20 mouse cellular contexts compared by ENCODE assay signal in genomic region chr3:96772949-96773348, GRCm38 (mm10). TPM values are rescaled to one million over a fixed set of nuclear protein-coding genes. Genes with fewer than 3 reads are reported as not detected.
DNase-seq lines count a peak whose midpoint lies in the region; ATAC-seq and TF ChIP-seq lines count a peak whose summit lies in the region.
"Had no signal": no experiment of that assay in that cellular context is flagged by ENCODE, and none has a peak within 500 bp of the region (broad histone marks: within the 10 kb centered on the region; RNA-seq: fewer than 3 reads in every experiment).

No protein-coding gene starts in this region.

- ATAC-seq in kidney, embryonic 14.5 days (ENCODE audit: low FRiP score, low TSS enrichment), result no peak
- peak; percentile 85 for ATAC-seq in erythroblast, adult 5-6 weeks (replicated peaks; ENCODE audit: low FRiP score, poor library complexity, severe bottlenecking)
- no peak for ATAC-seq in stomach, postnatal 0 days (ENCODE audit: low FRiP score, low TSS enrichment)

- H3K4me3 ChIP-seq in gastrocnemius, adult 2 months, result no peak overlapping the region
- no peak overlapping the region for H3K4me3 ChIP-seq in kidney, embryonic 14.5 days (ENCODE audit: low read length)
- no peak overlapping the region for H3K4me3 ChIP-seq in stomach, postnatal 0 days (ENCODE audit: low read depth, low read length)
- H3K4me3 ChIP-seq: forebrain, embryonic 12.5 days; heart, embryonic 15.5 days; midbrain, embryonic 12.5 days; myocyte had no signal

- intact Hi-C loops in gastrocnemius, adult 2 months (cut with DNase I), result loop anchor here (5.0 kb wide), 1 partner anchor 36 kb away; no protein-coding TSS in a partner anchor
- intact Hi-C loops in left cerebral cortex, postnatal 4 days (cut with DNase I), result no loop called here

- no peak for TF ChIP-seq EP300 in stomach, postnatal 0 days (optimal IDR thresholded peaks at IDR 0.05)

- peak overlapping the region; percentile 71 for H3K27ac ChIP-seq in gastrocnemius, adult 2 months
- H3K27ac ChIP-seq in kidney, embryonic 14.5 days (ENCODE audit: low read depth, low read length), result no peak overlapping the region
- no peak overlapping the region for H3K27ac ChIP-seq in stomach, postnatal 0 days (replicated peaks)
- H3K27ac ChIP-seq: forebrain, embryonic 12.5 days; heart, embryonic 15.5 days; midbrain, embryonic 12.5 days had no signal

- no peaks in the 10 kb centered on the region for H3K9me3 ChIP-seq in kidney, embryonic 14.5 days (ENCODE audit: control insufficient read depth, low read length)
- H3K9me3 ChIP-seq in stomach, postnatal 0 days (ENCODE audit: control insufficient read depth, low read length), result no peaks in the 10 kb centered on the region
- H3K9me3 ChIP-seq: forebrain, embryonic 12.5 days; heart, embryonic 15.5 days; midbrain, embryonic 12.5 days had no signal

- 73% methylated on average over 1 of the region's 1 CpGs for WGBS in kidney, embryonic 14.5 days
- WGBS in stomach, postnatal 0 days, result 38% methylated on average over 1 of the region's 1 CpGs

- H3K36me3 ChIP-seq in kidney, embryonic 14.5 days (ENCODE audit: control insufficient read depth, insufficient read depth, low read length), result no peaks in the 10 kb centered on the region
- H3K36me3 ChIP-seq in stomach, postnatal 0 days (ENCODE audit: control insufficient read depth, insufficient read depth, low read length), result no peaks in the 10 kb centered on the region

- H3K9ac ChIP-seq in kidney, embryonic 14.5 days (ENCODE audit: low read depth, low read length), result no peak overlapping the region
- H3K9ac ChIP-seq in stomach, postnatal 0 days (ENCODE audit: low read length), result no peak overlapping the region
- H3K9ac ChIP-seq: forebrain, embryonic 12.5 days; heart, embryonic 15.5 days; midbrain, embryonic 12.5 days had no signal

- H3K4me1 ChIP-seq in kidney, embryonic 14.5 days (ENCODE audit: control insufficient read depth, insufficient read depth, low read length), result no peaks in the 10 kb centered on the region
- H3K4me1 ChIP-seq in stomach, postnatal 0 days (replicated peaks; ENCODE audit: control insufficient read depth, insufficient read depth), result no peaks in the 10 kb centered on the region
- H3K4me1 ChIP-seq: forebrain, embryonic 12.5 days; midbrain, embryonic 12.5 days had no signal

- no peak overlapping the region for H3K4me2 ChIP-seq in kidney, embryonic 14.5 days (replicated peaks; ENCODE audit: low read depth, low read length)
- H3K4me2 ChIP-seq in stomach, postnatal 0 days (replicated peaks; ENCODE audit: low read depth), result no peak overlapping the region
- H3K4me2 ChIP-seq: forebrain, embryonic 12.5 days; heart, embryonic 15.5 days; midbrain, embryonic 12.5 days had no signal

- H3K27me3 ChIP-seq in kidney, embryonic 14.5 days (ENCODE audit: control insufficient read depth, insufficient read depth, low read length), result no peaks in the 10 kb centered on the region
- H3K27me3 ChIP-seq in stomach, postnatal 0 days (ENCODE audit: control insufficient read depth, insufficient read depth, low read length), result no peaks in the 10 kb centered on the region
- H3K27me3 ChIP-seq: forebrain, embryonic 12.5 days; heart, embryonic 15.5 days; midbrain, embryonic 12.5 days had no signal

- peak; percentile 23; the same call in 1 of the 2 replicates for TF ChIP-seq CTCF in gastrocnemius, adult 2 months (IDR thresholded peaks at IDR 0.05)
- TF ChIP-seq CTCF in stomach, postnatal 0 days (IDR thresholded peaks at IDR 0.05; ENCODE audit: low read depth), result peak; percentile 21; the same call in 1 of the 2 replicates

- DNase-seq in gastrocnemius, adult 2 months, result peak; percentile 44
- no peak for DNase-seq in gastrocnemius, adult 8-10 months (ENCODE audit: low spot score in 2 of 2)
- peak; percentile 20 for DNase-seq in kidney, adult 9 months
- DNase-seq in stomach, postnatal 0 days (ENCODE audit: low spot score), result no peak
- no peak for DNase-seq in left cerebral cortex, postnatal 4 days
- DNase-seq in cerebellum, postnatal 36 days, result no peak
- DNase-seq: cerebellum, adult 11-12 months; gastrocnemius, postnatal 10 days; kidney, postnatal 10 days; lung, postnatal 10 days; right cerebral cortex, adult 18-20 months had no signal

RNA-seq across cellular contexts. Expression of gene Rnf115, which starts 45.5 kb away (rescaled TPM):
- total RNA-seq in gastrocnemius, adult 2 months (2021), result 10 to 100 TPM; 60.7 to 69.3 TPM
- total RNA-seq in gastrocnemius, adult 8-10 months (2022), result 10 to 100 TPM; 58.9 to 79.6 (median 70.5) TPM
- 49.6 and 72.1 TPM in 2 replicates for polyA plus RNA-seq in kidney, embryonic 14.5 days (2014; fragmentation: Nextera tagmentation; extraction: Ambion mirVana)
- total RNA-seq in erythroblast, adult 5-6 weeks (2015; ENCODE audit: low replicate concordance), result 33.4 and 41.6 TPM in 2 replicates
- total RNA-seq in erythroblast, adult 5-6 weeks (2017; ENCODE audit: low replicate concordance), result 32.6 and 38.3 TPM in 2 replicates
- polyA plus RNA-seq in stomach, postnatal 0 days (2015; fragmentation: Nextera tagmentation; extraction: Ambion mirVana), result 27.3 and 28.7 TPM in 2 replicates
- 10 to 100 TPM; 44.3 to 50.0 TPM for total RNA-seq in left cerebral cortex, postnatal 4 days (2021)

RNA-seq across cellular contexts. Expression of gene Polr3c, which starts 45.5 kb away (rescaled TPM):
- total RNA-seq in gastrocnemius, adult 2 months (2021), result 10 to 100 TPM; 23.2 to 24.3 TPM
- 10 to 100 TPM; 24.4 to 27.5 (median 26.3) TPM for total RNA-seq in gastrocnemius, adult 8-10 months (2022)
- 30.3 and 38.5 TPM in 2 replicates for polyA plus RNA-seq in kidney, embryonic 14.5 days (2014; fragmentation: Nextera tagmentation; extraction: Ambion mirVana)
- total RNA-seq in erythroblast, adult 5-6 weeks (2015; ENCODE audit: low replicate concordance), result 11.3 and 15.9 TPM in 2 replicates
- total RNA-seq in erythroblast, adult 5-6 weeks (2017; ENCODE audit: low replicate concordance), result 12.8 and 13.7 TPM in 2 replicates
- polyA plus RNA-seq in stomach, postnatal 0 days (2015; fragmentation: Nextera tagmentation; extraction: Ambion mirVana), result 19.4 and 20.3 TPM in 2 replicates
- total RNA-seq in left cerebral cortex, postnatal 4 days (2021), result 10 to 100 TPM; 27.0 to 28.0 TPM

RNA-seq across cellular contexts. Expression of gene Pdzk1, which starts 56.1 kb away (rescaled TPM):
- total RNA-seq in gastrocnemius, adult 2 months (2021), result not detected
- not detected for total RNA-seq in gastrocnemius, adult 8-10 months (2022)
- 36.0 and 63.3 TPM in 2 replicates for polyA plus RNA-seq in kidney, embryonic 14.5 days (2014; fragmentation: Nextera tagmentation; extraction: Ambion mirVana)
- 1.3 TPM in 1 of 2 replicates, not detected in the other for total RNA-seq in erythroblast, adult 5-6 weeks (2015; ENCODE audit: low replicate concordance)
- total RNA-seq in erythroblast, adult 5-6 weeks (2017; ENCODE audit: low replicate concordance), result 1.4 and 5.4 TPM in 2 replicates
- 0.21 TPM in 2 replicates for polyA plus RNA-seq in stomach, postnatal 0 days (2015; fragmentation: Nextera tagmentation; extraction: Ambion mirVana)
- not detected for total RNA-seq in left cerebral cortex, postnatal 4 days (2021)
- total RNA-seq: gastrocnemius, postnatal 10 days had no signal
- polyA plus RNA-seq: embryonic facial prominence, embryonic 14.5 days; forebrain, embryonic 12.5 days; heart, embryonic 15.5 days; midbrain, embryonic 12.5 days had no signal

RNA-seq across cellular contexts. Expression of gene Cd160, which starts 56.2 kb away (rescaled TPM):
- not detected for total RNA-seq in gastrocnemius, adult 2 months (2021)
- total RNA-seq in gastrocnemius, adult 8-10 months (2022), result not detected
- 0.08 and 0.17 TPM in 2 replicates for polyA plus RNA-seq in kidney, embryonic 14.5 days (2014; fragmentation: Nextera tagmentation; extraction: Ambion mirVana)
- total RNA-seq in erythroblast, adult 5-6 weeks (2015; ENCODE audit: low replicate concordance), result not detected in 2 replicates
- total RNA-seq in erythroblast, adult 5-6 weeks (2017; ENCODE audit: low replicate concordance), result 0.70 TPM in 1 of 2 replicates, not detected in the other
- 0.13 and 0.15 TPM in 2 replicates for polyA plus RNA-seq in stomach, postnatal 0 days (2015; fragmentation: Nextera tagmentation; extraction: Ambion mirVana)
- not detected for total RNA-seq in left cerebral cortex, postnatal 4 days (2021)
- total RNA-seq: common myeloid progenitor, adult 5-6 weeks; gastrocnemius, postnatal 10 days; layer of hippocampus, postnatal 25 days had no signal

Comparison
In these comparisons a context has a peak if more than half of its experiments do, and no peak if none do; other contexts are left out.
1. DNase-seq: peak in gastrocnemius, adult 2 months (single experiment) and kidney, adult 9 months (single experiment); none in gastrocnemius, adult 8-10 months (0 of 2), stomach, postnatal 0 days (single experiment), left cerebral cortex, postnatal 4 days (single experiment) and cerebellum, postnatal 36 days (0 of 2).